Mouse (Mus musculus) myocyte (in vitro differentiated cells): ENCODE data around the gene BC048562. TPM values are rescaled to one million over a fixed set of nuclear protein-coding genes. Genes with fewer than 3 reads are reported as not detected.

Source experiments
- H3K27me3 ChIP-seq: one replicate; pipeline ENCODE4 v1.6.1; 2011; ENCODE audit not compliant: control insufficient read depth, insufficient read depth, insufficient read length
- H3K36me3 ChIP-seq: one replicate; pipeline ENCODE4 v1.6.1; 2011; ENCODE audit not compliant: control insufficient read depth, insufficient read depth
- H3K4me2 ChIP-seq: one replicate; pipeline ENCODE4 v1.6.1; 2011; ENCODE audit warnings: low read depth, control low read depth
- H3K4me3 ChIP-seq: one replicate; pipeline ENCODE4 v1.5.1; 2011; ENCODE audit warnings: mild to moderate bottlenecking, control low read depth, moderate library complexity
- H3K79me2 ChIP-seq: one replicate; pipeline ENCODE4 v1.6.1; 2011; ENCODE audit not compliant: control insufficient read depth, insufficient read depth
- H3ac ChIP-seq: one replicate; pipeline ENCODE4 v1.6.1; 2011; ENCODE audit not compliant: control insufficient read depth, insufficient read length
- CEBPB ChIP-seq: IDR thresholded peaks from 2 replicates; pipeline ENCODE4 v1.6.1; 2011; ENCODE audit warnings: mild to moderate bottlenecking, moderate library complexity; ENCODE audit not compliant: poor library complexity, insufficient read depth, severe bottlenecking
- E2F4 ChIP-seq: IDR thresholded peaks from one replicate; pipeline ENCODE4 v1.6.1; 2011; ENCODE audit warnings: mild to moderate bottlenecking, control low read depth, moderate library complexity; ENCODE audit not compliant: insufficient read depth
- MAX ChIP-seq: IDR thresholded peaks from one replicate; pipeline ENCODE4 v1.6.1; 2011; ENCODE audit warnings: low read depth, mild to moderate bottlenecking, control low read depth
- MYOD1 ChIP-seq, 3 experiments: IDR thresholded peaks; one replicate each; pipeline ENCODE4 v1.6.1; 2011; ENCODE audit warnings: control low read depth in 2 of 3, low read depth in 2 of 3, mild to moderate bottlenecking in 2 of 3, moderate library complexity in 1 of 3; ENCODE audit not compliant: insufficient read length in 2 of 3, control insufficient read depth in 1 of 3
- MYOG ChIP-seq, 3 experiments: IDR thresholded peaks; one replicate each; pipeline ENCODE4 v1.6.1; 2011; ENCODE audit warnings: control low read depth in 2 of 3, low read depth in 2 of 3, mild to moderate bottlenecking in 2 of 3; ENCODE audit not compliant: insufficient read length in 2 of 3, control insufficient read depth in 1 of 3, insufficient read depth in 1 of 3
- POLR2A ChIP-seq: IDR thresholded peaks from one replicate; pipeline ENCODE4 v1.6.1; 2011; ENCODE audit warnings: low read depth, mild to moderate bottlenecking, control low read depth, moderate library complexity; ENCODE audit not compliant: insufficient read length
- POLR2AphosphoS2 ChIP-seq: IDR thresholded peaks from one replicate; pipeline ENCODE4 v1.6.1; 2011; ENCODE audit warnings: low read depth, control low read depth; ENCODE audit not compliant: insufficient read length
- REST ChIP-seq: IDR thresholded peaks from one replicate; pipeline ENCODE4 v1.6.1; 2011; ENCODE audit warnings: mild to moderate bottlenecking, control low read depth, moderate library complexity; ENCODE audit not compliant: insufficient read depth, insufficient read length
- SRF ChIP-seq: IDR thresholded peaks from one replicate; pipeline ENCODE4 v1.6.1; 2011; ENCODE audit warnings: low read depth; ENCODE audit not compliant: control insufficient read depth, insufficient read length
- TCF12 ChIP-seq: IDR thresholded peaks from one replicate; pipeline ENCODE4 v1.6.1; 2011; ENCODE audit warnings: mild to moderate bottlenecking, control low read depth; ENCODE audit not compliant: poor library complexity, insufficient read depth, severe bottlenecking
- TCF3 ChIP-seq: IDR thresholded peaks from one replicate; pipeline ENCODE4 v1.6.1; 2011; ENCODE audit warnings: low read depth, control low read depth; ENCODE audit not compliant: insufficient read length
- USF1 ChIP-seq: IDR thresholded peaks from one replicate; pipeline ENCODE4 v1.6.1; 2011; ENCODE audit warnings: low read depth, mild to moderate bottlenecking, control low read depth, moderate library complexity
- polyA plus RNA-seq: library from polyadenylated mRNA; unstranded; fragments of >200 nt; fragmentation: generic; extraction: Trizol; gene quantifications from one replicate; pipeline ENCODE4 v1.2.1, GENCODE M21; 2012; ENCODE audit warnings: missing spikeins

The BC048562 gene
- polyA plus RNA-seq, 1 experiment = not detected

DNA sequence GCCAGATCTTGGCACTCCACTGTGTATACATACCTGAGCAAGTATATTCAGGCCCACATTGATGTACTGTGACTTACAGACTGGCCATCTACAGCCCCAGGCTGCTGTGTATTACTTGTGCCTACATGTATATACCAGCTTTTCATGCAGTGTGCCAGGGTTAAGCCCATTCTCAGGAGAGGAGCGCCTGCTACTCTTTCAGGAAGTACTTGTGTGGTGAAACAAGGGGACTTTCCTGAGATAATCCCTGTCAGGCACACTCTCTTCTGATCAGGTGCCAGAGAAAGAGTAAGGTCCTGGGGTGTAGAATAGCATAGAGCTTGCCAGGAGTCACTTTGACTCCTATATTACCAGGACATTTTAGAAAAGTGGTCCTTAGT is 23.6 kb downstream of the BC048562 start:
- TF ChIP-seq TCF3 = no peak
- no peak for TF ChIP-seq MYOD1 (IDR thresholded peaks at IDR 0.05; ENCODE audit: control insufficient read depth in 1 of 3, insufficient read length in 2 of 3, low read depth in 2 of 3)
- no peak for TF ChIP-seq MYOG (IDR thresholded peaks at IDR 0.05; ENCODE audit: control insufficient read depth in 1 of 3, insufficient read depth in 1 of 3, insufficient read length in 2 of 3, low read depth in 2 of 3)
- no peak for TF ChIP-seq REST
- no peak for TF ChIP-seq USF1
- TF ChIP-seq POLR2AphosphoS2 = no peak
- TF ChIP-seq MAX = no peak
- TF ChIP-seq SRF = no peak
- no peak for TF ChIP-seq TCF12
- TF ChIP-seq POLR2A = no peak
- Histone ChIP-seq H3K4me3 (peak overlapping the region; percentile 77), H3K27me3 (no peaks in the 10 kb centered on the region), H3K36me3 (no peaks in the 10 kb centered on the region), H3K4me2 (peak overlapping the region; percentile 63), H3K79me2 (peaks cover 26% of the 10 kb centered on the region), H3ac (peak overlapping the region; percentile 88)

DNA sequence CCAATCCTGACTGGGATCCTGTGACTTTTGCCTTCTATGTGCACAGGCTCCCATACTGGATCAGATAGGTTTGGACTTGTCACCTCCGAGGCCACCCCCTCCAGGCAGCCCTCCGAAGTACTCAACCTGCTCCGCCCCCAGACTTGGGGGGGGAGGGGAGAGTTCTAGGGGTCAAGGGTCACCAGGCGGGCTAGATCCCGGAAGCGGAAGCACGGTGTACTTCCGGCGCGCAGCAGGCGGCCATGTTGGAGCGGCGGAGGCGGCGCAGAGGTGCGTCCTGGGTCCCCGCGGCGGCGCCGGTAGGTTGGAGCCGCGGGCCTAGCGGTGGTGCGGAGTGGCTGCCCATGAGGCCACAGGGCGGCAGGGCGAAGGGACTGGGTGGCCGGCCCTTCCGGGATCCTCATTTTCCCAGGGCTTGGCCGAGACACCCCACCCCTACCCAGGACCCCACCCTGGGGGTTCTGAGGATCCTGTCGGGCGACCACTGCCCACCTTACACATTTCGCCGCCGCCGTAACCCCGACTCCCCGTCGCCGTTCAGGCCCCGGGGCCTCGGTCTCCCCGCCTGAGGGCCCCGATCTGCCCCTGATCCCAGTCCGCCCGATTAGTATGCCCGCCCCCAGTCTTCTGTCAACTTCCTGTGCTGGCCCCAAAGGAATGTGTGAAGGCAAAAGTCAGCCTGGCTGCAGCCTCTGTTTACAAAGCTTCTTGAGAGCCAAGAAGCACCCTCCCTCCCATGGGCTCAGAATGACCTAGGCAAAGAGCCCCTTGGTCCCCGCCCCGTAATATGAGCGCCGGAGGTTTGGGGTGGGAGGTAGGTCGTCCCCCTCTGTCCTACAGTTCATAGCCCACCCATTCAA is 24.3 kb downstream of the BC048562 start, which contains the start of gene Ccdc71:
Ccdc71 (plus strand) TSS at position 209 of the 860 bp plus-strand sequence.
- H3K79me2 ChIP-seq = peaks cover 26% of the 10 kb centered on the region
- TF ChIP-seq MYOG (IDR thresholded peaks at IDR 0.05; ENCODE audit: control insufficient read depth in 1 of 3, insufficient read depth in 1 of 3, insufficient read length in 2 of 3, low read depth in 2 of 3) = no peak
- TF ChIP-seq POLR2A = peak; percentile 79
- TF ChIP-seq CEBPB = no peak
- no peak for TF ChIP-seq TCF3
- no peak for TF ChIP-seq REST
- no peak for TF ChIP-seq TCF12
- TF ChIP-seq SRF = no peak
- no peak for TF ChIP-seq MAX
- TF ChIP-seq USF1 = no peak
- TF ChIP-seq POLR2AphosphoS2 = peak; percentile 84
- no peak for TF ChIP-seq MYOD1 (IDR thresholded peaks at IDR 0.05; ENCODE audit: control insufficient read depth in 1 of 3, insufficient read length in 2 of 3, low read depth in 2 of 3)
- no peak for TF ChIP-seq E2F4
- no peaks in the 10 kb centered on the region for H3K27me3 ChIP-seq
- peak within 1 kb of the TSS; percentile 88 for H3ac ChIP-seq
- no peaks in the 10 kb centered on the region for H3K36me3 ChIP-seq
- H3K4me3 ChIP-seq = peak within 1 kb of the TSS; percentile 77
- H3K4me2 ChIP-seq = peak within 1 kb of the TSS; percentile 97

GRCm38 (mm10) chr9:108461181-108461631 is 24.9 kb downstream of the BC048562 start, which contains the start of gene Klhdc8b:
Gene Klhdc8b (minus strand): TSS chr9:108461581.
- Histone ChIP-seq H3K79me2 (peaks cover 26% of the 10 kb centered on the region), H3K4me3 (peak within 1 kb of the TSS; percentile 77), H3ac (peak within 1 kb of the TSS; percentile 88), H3K4me2 (peak within 1 kb of the TSS; percentile 97), H3K27me3 (no peaks in the 10 kb centered on the region), H3K36me3 (no peaks in the 10 kb centered on the region)
- TF ChIP-seq TCF3 (no peak), REST (no peak), E2F4 (no peak), SRF (no peak), POLR2A (no peak), MYOG (IDR thresholded peaks at IDR 0.05; ENCODE audit: control insufficient read depth in 1 of 3, insufficient read depth in 1 of 3, insufficient read length in 2 of 3, low read depth in 2 of 3) (no peak), CEBPB (no peak), TCF12 (no peak), USF1 (no peak), MYOD1 (IDR thresholded peaks at IDR 0.05; ENCODE audit: control insufficient read depth in 1 of 3, insufficient read length in 2 of 3, low read depth in 2 of 3) (no peak)

DNA sequence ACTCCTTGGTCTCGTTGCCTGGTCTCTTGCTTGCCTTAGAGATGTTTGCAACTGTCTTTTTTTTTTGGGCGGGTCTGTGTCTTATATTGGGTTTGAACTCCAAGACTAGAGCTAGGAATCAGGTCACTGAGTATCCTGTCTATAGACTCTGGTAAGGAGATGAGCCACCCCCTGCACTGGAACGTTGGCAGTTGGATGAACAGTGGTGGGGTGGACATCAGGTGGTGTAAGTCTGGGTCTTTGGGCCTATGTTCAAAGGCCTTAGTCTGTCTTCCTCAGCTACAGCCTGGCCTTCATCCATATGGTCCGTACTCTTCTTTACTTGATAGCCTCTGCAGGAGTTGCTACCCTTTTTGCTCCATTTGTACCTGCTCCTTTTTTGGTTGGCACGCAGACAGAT is 25.4 kb downstream of the BC048562 start:
- no peaks in the 10 kb centered on the region for H3K27me3 ChIP-seq
- H3K36me3 ChIP-seq = no peaks in the 10 kb centered on the region
- peak overlapping the region; percentile 97 for H3K4me2 ChIP-seq
- TF ChIP-seq REST (no peak), POLR2A (no peak), POLR2AphosphoS2 (no peak), MYOD1 (IDR thresholded peaks at IDR 0.05; ENCODE audit: control insufficient read depth in 1 of 3, insufficient read length in 2 of 3, low read depth in 2 of 3) (no peak), TCF12 (no peak), TCF3 (no peak), USF1 (no peak), CEBPB (no peak), E2F4 (no peak), SRF (no peak), MYOG (IDR thresholded peaks at IDR 0.05; ENCODE audit: control insufficient read depth in 1 of 3, insufficient read depth in 1 of 3, insufficient read length in 2 of 3, low read depth in 2 of 3) (no peak), MAX (no peak)
- no peak overlapping the region for H3ac ChIP-seq
- H3K79me2 ChIP-seq = peaks cover 26% of the 10 kb centered on the region
- H3K4me3 ChIP-seq = peak overlapping the region; percentile 77

DNA sequence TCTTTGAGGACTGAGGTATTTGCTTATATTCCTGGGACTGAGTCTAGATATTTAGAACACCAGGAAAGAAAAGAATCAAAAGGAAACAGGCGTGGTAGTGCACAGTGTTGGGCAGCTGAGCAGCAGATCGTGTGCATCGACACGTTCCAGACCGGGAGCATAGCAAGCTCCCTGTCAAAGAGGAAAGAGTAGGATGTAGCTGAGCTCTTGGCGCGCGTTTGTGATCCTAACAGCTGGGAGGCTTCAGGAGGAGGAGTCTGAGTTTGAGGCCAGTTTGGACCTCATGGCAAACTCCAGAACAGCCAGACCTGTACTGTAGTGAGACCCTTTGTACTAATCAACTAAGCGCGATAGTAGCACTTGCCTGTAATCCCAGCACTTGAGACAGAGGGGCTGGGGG is 25.9 kb downstream of the BC048562 start:
- Histone ChIP-seq H3K4me2 (peak overlapping the region; percentile 97), H3K79me2 (peaks cover 26% of the 10 kb centered on the region), H3K36me3 (no peaks in the 10 kb centered on the region), H3K27me3 (no peaks in the 10 kb centered on the region), H3K4me3 (peak overlapping the region; percentile 77), H3ac (no peak overlapping the region)
- no peak for TF ChIP-seq E2F4
- no peak for TF ChIP-seq REST
- no peak for TF ChIP-seq CEBPB
- no peak for TF ChIP-seq TCF3
- TF ChIP-seq MYOD1 (IDR thresholded peaks at IDR 0.05; ENCODE audit: control insufficient read depth in 1 of 3, insufficient read length in 2 of 3, low read depth in 2 of 3) = no peak
- no peak for TF ChIP-seq POLR2A
- no peak for TF ChIP-seq TCF12
- TF ChIP-seq MAX = no peak
- TF ChIP-seq USF1 = no peak
- TF ChIP-seq MYOG (IDR thresholded peaks at IDR 0.05; ENCODE audit: control insufficient read depth in 1 of 3, insufficient read depth in 1 of 3, insufficient read length in 2 of 3, low read depth in 2 of 3) = no peak
- no peak for TF ChIP-seq POLR2AphosphoS2
- TF ChIP-seq SRF = no peak
